Mouse (Mus musculus) C2C12 (cell line): ENCODE measurements around the gene Ly86.

Experiments used
- CTCF ChIP-seq: IDR thresholded peaks from one replicate; pipeline ENCODE4 v1.5.1; 2011; ENCODE audit not compliant: control insufficient read depth, insufficient read depth, insufficient read length
- FOSL1 ChIP-seq: IDR thresholded peaks from one replicate; pipeline ENCODE4 v1.8.0; 2011; ENCODE audit warnings: mild to moderate bottlenecking, low read length; ENCODE audit not compliant: poor library complexity, insufficient read depth, severe bottlenecking
- MAX ChIP-seq: IDR thresholded peaks from one replicate; pipeline ENCODE4 v1.6.1; 2011; ENCODE audit warnings: mild to moderate bottlenecking, control low read depth
- MYOG ChIP-seq: IDR thresholded peaks from one replicate; pipeline ENCODE4 v1.6.1; 2011; ENCODE audit not compliant: control insufficient read depth, insufficient read length; ENCODE audit errors: extremely low read depth
- USF1 ChIP-seq: IDR thresholded peaks from one replicate; pipeline ENCODE4 v1.6.1; 2011; ENCODE audit warnings: low read depth, mild to moderate bottlenecking, control low read depth, moderate library complexity

- no peak for TF ChIP-seq USF1
- no peak for TF ChIP-seq CTCF
- no peak for TF ChIP-seq FOSL1
- TF ChIP-seq MAX: no peak
- TF ChIP-seq MYOG: no peak
Observed at GRCm38 (mm10) chr13:37465710-37466109, 120.7 kb downstream of the Ly86 start.
